Mouse (Mus musculus) monocyte, adult 5-6 weeks (primary cell): ENCODE results near the gene Supv3l1. TPM values are rescaled to one million over a fixed set of nuclear protein-coding genes. Genes with fewer than 3 reads are reported as not detected.
"Not testable (repeated sequence)": the region's sequence is repeated elsewhere in the genome, so short reads cannot be mapped to it uniquely, and the experiment has no call there.

ENCODE experiments used
- ATAC-seq: fragments of 153-309, 156-312 bp; replicated peaks from 2 replicates; pipeline ENCODE4 v1.8.0; 2017; ENCODE audit warnings: mild to moderate bottlenecking; ENCODE audit not compliant: low TSS enrichment, insufficient number of reproducible peaks, severe bottlenecking, poor library complexity, low FRiP score
- total RNA-seq: library from RNA; stranded (forward); fragments of 200-1000, 200-491, 200-594 nt; gene quantifications from 3 replicates; pipeline ENCODE4 v1.2.3, GENCODE M21; 2017

Supv3l1 gene
- total RNA-seq, result 15.0 to 22.7 TPM (median 21.4 TPM) in 3 replicates

DNA sequence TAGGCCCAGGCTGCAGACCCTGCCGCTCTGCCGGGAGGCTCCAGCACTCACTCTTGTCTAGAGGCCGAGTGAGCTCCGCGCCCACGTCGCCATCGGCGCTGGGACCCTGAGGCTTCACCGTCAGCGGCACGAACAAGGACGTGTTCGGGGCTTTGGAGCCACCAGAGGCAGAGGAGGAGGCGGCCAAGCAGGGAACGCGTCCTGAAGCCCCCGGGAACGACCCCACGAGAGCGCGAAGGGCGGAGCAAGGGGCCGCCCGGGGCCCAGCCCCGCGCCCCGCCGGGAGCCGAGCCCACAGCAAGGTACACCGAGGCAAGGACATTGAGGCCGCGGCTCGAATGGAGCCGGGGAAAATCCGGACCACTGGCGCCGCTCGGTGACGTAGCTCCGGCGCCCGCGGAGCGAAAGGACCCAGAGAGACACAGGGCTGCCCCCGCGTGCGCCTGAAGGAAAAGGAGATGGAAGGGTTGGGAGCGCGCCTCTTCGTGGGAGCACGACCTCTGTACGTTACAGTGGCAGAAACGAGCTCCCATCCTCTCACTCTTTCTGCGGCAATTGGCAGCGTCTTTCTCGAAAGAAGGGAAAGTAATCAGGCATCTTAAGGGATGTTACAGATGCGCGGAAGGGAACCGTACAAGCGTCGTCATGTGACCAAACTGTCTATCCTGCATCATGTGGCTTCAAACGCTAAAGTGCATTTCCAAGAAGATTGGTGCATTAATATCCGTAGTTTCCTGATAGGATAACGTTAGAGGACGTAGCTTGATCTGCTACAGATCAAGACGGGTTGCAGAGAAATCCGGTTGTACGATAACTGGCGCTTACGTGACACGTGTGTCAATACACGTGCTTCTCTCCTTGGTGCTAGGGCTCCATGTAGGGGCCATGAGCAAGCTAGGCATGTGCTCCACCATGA lies at the start of gene Supv3l1, which contains the start of gene 4930507D05Rik:
Gene Supv3l1, minus strand, starts transcription at position 375 of the 916 bp plus-strand sequence.
Gene 4930507D05Rik, plus strand, starts transcription at position 126 of the 916 bp plus-strand sequence.
- peak; percentile 80 for ATAC-seq

DNA sequence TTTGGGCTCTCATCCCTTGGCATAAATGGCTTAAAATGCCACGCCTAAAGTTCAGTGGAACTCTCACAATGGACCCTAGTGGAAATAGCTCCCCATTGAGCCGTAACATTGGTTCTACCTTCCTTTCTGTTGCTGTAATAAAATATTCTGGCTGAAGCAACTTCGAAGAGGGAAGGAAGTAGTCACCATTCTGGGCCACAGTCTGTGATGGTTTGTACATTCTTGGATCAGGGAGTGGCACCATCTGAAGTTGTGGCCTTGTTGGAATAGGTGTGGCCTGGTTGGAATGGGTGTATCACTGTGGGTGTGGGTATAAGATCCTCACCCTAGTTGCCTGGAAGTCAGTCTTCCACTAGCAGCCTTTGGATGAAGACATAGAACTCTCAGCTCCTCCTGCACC lies 42.1 kb upstream of the Supv3l1 start:
- peak; percentile 20; the same call in 1 of the 2 replicates for ATAC-seq

DNA sequence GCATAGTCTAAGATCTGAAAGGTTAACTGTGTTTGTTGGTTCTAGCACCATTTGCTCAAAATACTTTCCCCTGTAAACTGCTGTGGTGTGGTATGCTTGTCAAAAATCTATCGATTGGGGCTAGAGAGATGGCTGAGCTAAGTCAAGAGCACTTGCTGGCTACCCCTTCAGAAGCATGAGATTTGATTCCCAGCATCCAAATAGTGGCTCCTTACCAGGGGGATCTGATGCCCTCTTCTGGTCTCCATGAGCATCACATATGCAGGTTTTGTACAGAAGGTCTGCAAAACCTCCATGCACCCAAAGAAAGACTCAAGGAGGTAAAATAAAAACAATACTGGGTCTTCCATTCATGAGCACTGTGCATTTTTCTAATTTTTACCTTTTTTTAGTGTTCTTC lies 38.7 kb upstream of the Supv3l1 start:
- ATAC-seq, result no peak

GRCm38 (mm10) chr10:62486618-62487415 lies 37.3 kb upstream of the Supv3l1 start, which contains the start of gene Vps26a:
Vps26a (minus strand) TSS chr10:62486805.
- peak; percentile 75 for ATAC-seq

GRCm38 (mm10) chr10:62485878-62486582 lies 36.5 kb upstream of the Supv3l1 start:
- no peak for ATAC-seq

GRCm38 (mm10) chr10:62481108-62481852 lies 31.7 kb upstream of the Supv3l1 start:
- no peak for ATAC-seq

GRCm38 (mm10) chr10:62476980-62477379 lies 27.4 kb upstream of the Supv3l1 start:
- no peak for ATAC-seq

GRCm38 (mm10) chr10:62474944-62475343 lies 25.4 kb upstream of the Supv3l1 start:
- ATAC-seq, result no peak

- no peak for ATAC-seq
Observed at GRCm38 (mm10) chr10:62471105-62471504, 21.6 kb upstream of the Supv3l1 start.

- ATAC-seq, result no peak
Observed at GRCm38 (mm10) chr10:62469736-62470135, 20.2 kb upstream of the Supv3l1 start.

- no peak for ATAC-seq
Observed at GRCm38 (mm10) chr10:62461321-62461720, 11.8 kb upstream of the Supv3l1 start.

DNA sequence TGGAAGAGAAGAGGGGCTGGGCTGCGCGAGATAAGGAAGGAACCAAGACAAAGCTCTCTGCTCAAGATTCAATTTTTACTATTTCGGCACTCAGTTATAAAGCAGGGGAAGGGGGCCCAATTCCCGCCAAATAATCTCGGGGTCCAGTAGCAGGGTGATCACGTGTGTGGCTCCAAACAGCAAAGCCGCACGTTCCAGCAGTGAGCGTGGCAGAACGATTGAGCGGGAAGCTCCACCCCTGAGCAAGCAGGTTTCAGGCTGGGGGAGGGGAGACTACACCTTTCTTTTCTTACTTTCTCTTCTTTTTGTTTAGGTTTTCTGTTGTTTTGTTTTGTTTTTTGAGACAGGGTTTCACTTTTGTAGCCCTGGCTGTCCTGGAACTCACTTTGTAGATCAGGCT lies 2.5 kb upstream of the Supv3l1 start:
- ATAC-seq, result not testable (repeated sequence)

- no peak for ATAC-seq
Observed at GRCm38 (mm10) chr10:62450280-62450640, 722 bp upstream of the Supv3l1 start.

DNA sequence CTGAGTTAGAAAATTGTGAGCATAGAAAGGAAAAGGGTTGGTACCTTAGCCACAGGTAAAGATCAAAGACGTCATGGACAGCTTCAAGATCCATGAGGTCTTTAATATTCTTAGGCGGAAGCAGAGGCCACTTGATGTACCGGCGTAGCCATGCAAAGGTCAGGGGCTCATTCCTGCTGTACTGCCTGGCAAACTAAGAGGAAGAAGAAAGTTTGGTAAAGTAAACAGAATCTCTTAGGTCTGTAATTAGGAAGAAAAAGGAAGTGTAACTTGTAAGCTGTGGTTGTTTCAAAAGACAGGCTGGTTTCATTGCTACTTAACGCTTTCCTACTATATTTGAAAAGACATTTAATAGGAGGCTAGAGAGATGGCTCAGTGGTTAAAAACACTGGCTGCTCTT lies 19.1 kb downstream of the Supv3l1 start:
- ATAC-seq, result peak; percentile 77

DNA sequence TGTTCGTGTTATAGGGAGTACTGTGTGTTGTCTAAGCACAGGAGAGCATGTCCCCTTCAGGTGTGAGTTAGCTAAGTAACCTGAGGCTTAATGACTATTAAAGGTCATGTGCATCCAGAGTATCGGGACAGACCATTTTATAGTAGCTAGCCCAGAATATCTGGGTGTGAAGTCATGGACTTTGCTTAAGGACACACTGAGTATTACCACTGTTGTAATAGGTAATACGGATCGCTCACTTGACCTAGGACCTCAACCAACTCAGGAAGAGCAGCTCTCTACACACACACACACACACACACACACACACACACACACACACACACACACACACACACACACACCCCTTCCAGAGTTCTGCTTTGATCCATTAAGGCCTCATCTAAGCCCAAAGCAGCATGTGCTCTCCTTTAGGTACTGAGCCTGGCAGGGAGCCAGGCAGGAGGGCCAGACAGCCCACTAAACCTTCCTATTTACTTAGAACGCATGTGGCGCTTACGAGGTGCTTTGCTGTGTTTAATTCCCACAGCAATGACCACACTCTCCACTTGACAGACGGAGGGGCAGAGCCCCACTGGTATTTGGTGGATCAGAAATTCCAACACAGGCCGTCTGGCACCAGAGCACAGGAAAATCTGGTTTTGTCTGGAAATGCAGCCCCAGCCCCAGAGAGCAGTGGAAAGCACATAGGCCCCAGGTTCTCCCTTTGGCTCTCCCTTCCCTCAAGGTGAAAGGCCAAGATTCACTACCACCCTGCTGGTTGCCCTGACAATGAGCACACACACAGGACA lies 24.3 kb downstream of the Supv3l1 start:
- no peak for ATAC-seq

DNA sequence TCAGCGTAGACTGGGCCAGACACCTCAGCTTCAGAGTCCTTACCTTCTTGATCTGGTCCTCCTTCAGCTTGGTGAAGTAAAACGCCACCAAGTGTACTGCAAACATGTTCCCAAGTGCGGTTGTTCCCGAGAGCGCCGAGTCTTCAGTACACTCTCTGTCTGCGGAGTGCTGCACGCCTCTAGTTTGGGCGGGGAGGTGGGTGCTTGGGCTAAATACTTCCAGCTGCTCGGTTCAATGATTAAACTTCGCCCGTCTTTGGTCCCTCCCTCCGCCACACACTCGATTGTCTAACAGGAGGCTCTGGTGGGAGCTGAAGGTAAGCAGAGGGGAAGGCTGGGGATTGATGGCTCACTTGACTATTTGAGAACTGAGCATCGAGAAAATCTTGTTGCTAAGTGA lies 27.3 kb downstream of the Supv3l1 start, which contains the start of gene Hkdc1:
Gene Hkdc1, minus strand, starts transcription at position 237 of the 400 bp plus-strand sequence.
- no peak for ATAC-seq

GRCm38 (mm10) chr10:62421127-62421526 lies 28.4 kb downstream of the Supv3l1 start:
- no peak for ATAC-seq
